Mouse (Mus musculus) cerebellum, postnatal 14 days (tissue): ENCODE measurements around the gene Tor2a.

Source experiments
- DNase-seq, 2 experiments: peaks; one replicate each; pipeline ENCODE4 v3.0.0; 2021; ENCODE audit warnings: mixed read lengths in 2 of 2

The Tor2a gene

GRCm38 (mm10) chr2:32767241-32767640 lies 10.2 kb downstream of the Tor2a start:
- no peak for DNase-seq

- DNase-seq, result peak; percentile 82 to 88
These were observed 11.7 kb downstream of the Tor2a start for GRCm38 (mm10) chr2:32768661-32769285.

GRCm38 (mm10) chr2:32769327-32770085 lies 12.5 kb downstream of the Tor2a start:
- peak; percentile 71 to 79 for DNase-seq

GRCm38 (mm10) chr2:32771886-32772285 lies 14.9 kb downstream of the Tor2a start:
- no peak for DNase-seq

GRCm38 (mm10) chr2:32772626-32773279 lies 15.7 kb downstream of the Tor2a start:
- DNase-seq, result no peak

- peak; percentile 98 for DNase-seq
These were observed 18.5 kb downstream of the Tor2a start, which contains the start of the genes Ttc16 and Ptrh1 for GRCm38 (mm10) chr2:32775359-32776074. Gene Ttc16 (minus strand): TSS chr2:32775633. Gene Ptrh1 (plus strand): TSS chr2:32775786.

GRCm38 (mm10) chr2:32776192-32776591 lies 19.2 kb downstream of the Tor2a start:
- DNase-seq, result no peak

- no peak for DNase-seq
These were observed 21.0 kb downstream of the Tor2a start for GRCm38 (mm10) chr2:32778081-32778480.

- DNase-seq, result peak; percentile 79 to 86
These were observed 22.1 kb downstream of the Tor2a start for GRCm38 (mm10) chr2:32779131-32779530.

- no peak for DNase-seq
These were observed 22.7 kb downstream of the Tor2a start for GRCm38 (mm10) chr2:32779714-32780113.

- no peak for DNase-seq
These were observed 24.7 kb downstream of the Tor2a start for GRCm38 (mm10) chr2:32781710-32782109.

GRCm38 (mm10) chr2:32784048-32784681 lies 27.1 kb downstream of the Tor2a start, which contains the start of gene Cfap157:
Gene Cfap157 (minus strand): TSS chr2:32784428.
- no peak for DNase-seq

GRCm38 (mm10) chr2:32787176-32787575 lies 30.1 kb downstream of the Tor2a start:
- DNase-seq, result peak; percentile 74 to 79

GRCm38 (mm10) chr2:32788581-32788980 lies 31.5 kb downstream of the Tor2a start:
- DNase-seq, result no peak

- DNase-seq, result no peak
These were observed 34.3 kb downstream of the Tor2a start for GRCm38 (mm10) chr2:32791297-32791696.

- DNase-seq, result no peak
These were observed 38.8 kb downstream of the Tor2a start for GRCm38 (mm10) chr2:32795748-32796418.

- no peak for DNase-seq
These were observed 41.4 kb downstream of the Tor2a start for GRCm38 (mm10) chr2:32798251-32798962.

GRCm38 (mm10) chr2:32808816-32809566 lies 52.0 kb downstream of the Tor2a start:
- DNase-seq, result no peak
